Mouse (Mus musculus): Measurements from ENCODE around the gene Ago1. TPM values are rescaled to one million over a fixed set of nuclear protein-coding genes. Genes with fewer than 3 reads are reported as not detected.

Gene Ago1
- 10 to 100 TPM; 48.4 to 49.4 TPM for total RNA-seq (2021)
- long read RNA-seq, experiment 1, partial matches to known transcripts: 2 of 15 reads
- long read RNA-seq, experiment 1, other reads (novel, unspliced or antisense): 13 of 15 reads
- long read RNA-seq, experiment 2, partial matches to known transcripts: 2 of 8 reads
- long read RNA-seq, experiment 2, other reads (novel, unspliced or antisense): 6 of 8 reads

- peak; percentile 94 to 95 for DNase-seq (ENCODE audit: low spot score in 2 of 2)
Measured at GRCm38 (mm10) chr4:126468285-126468901, at the start of gene Ago1. Ago1 (minus strand) TSS chr4:126468583.

DNA sequence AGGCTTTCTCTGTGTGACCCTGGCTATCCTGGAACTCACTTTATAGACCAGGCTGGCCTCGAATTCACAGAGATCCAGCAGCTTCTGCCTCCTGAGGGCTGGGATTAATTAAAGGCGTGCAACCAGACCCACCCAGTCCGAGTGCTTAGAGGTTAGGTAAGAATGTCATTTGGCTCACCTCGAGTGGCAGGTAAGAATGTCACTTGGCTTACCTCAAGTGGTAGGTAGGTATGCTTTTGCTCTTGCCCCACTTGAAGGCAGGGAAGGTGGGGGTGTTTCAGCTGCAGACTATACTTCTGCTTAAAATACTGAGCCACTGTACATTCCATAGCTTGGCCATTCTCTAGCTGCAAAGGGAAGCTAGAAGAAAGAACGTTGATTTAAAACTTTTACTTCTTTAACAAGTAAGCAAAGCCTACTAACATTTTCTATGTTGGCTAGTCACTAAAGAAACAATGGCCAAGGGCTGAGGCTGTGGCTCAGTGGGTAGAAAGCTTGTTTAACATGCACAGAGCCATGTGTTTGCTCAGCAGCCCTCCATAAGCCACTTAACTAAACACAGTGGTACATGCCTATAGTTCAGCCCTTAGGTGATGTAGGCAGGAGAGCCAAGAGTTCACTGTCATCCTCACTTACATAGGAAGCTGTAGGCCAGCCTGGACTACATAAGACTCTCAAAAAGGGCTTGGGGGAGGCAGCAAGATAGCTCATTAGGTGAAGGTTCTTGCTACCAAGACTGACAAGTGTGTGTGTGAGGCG lies 44.1 kb upstream of the Ago1 start:
- DNase-seq (ENCODE audit: low spot score in 2 of 2): no peak

- DNase-seq (ENCODE audit: low spot score in 2 of 2): no peak
Measured at GRCm38 (mm10) chr4:126511013-126511412, 42.6 kb upstream of the Ago1 start.

DNA sequence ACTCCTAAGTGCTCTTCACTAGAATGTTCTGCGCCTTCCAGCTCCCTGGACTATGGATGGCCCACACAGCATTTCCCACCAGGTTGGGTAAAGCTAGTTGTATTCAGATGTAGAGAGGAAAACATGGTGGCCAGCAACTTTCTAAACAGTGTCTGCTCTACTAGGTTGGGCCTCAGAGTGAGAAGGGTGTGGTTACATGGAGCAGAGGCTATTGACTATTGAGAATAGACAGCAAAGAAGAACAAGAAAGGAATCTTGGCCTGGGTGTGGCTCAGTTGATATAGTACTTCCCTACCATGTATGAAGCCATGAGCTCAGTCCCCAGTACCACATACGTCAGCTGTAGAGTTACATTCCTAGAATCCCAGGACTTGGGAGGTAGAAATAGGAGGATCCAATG lies 40.7 kb upstream of the Ago1 start:
- no peak for DNase-seq (ENCODE audit: low spot score in 2 of 2)

- DNase-seq (ENCODE audit: low spot score in 2 of 2): no peak
Measured at GRCm38 (mm10) chr4:126508110-126508899, 39.9 kb upstream of the Ago1 start.

GRCm38 (mm10) chr4:126502977-126503309 lies 34.6 kb upstream of the Ago1 start:
- DNase-seq (ENCODE audit: low spot score in 2 of 2): no peak

DNA sequence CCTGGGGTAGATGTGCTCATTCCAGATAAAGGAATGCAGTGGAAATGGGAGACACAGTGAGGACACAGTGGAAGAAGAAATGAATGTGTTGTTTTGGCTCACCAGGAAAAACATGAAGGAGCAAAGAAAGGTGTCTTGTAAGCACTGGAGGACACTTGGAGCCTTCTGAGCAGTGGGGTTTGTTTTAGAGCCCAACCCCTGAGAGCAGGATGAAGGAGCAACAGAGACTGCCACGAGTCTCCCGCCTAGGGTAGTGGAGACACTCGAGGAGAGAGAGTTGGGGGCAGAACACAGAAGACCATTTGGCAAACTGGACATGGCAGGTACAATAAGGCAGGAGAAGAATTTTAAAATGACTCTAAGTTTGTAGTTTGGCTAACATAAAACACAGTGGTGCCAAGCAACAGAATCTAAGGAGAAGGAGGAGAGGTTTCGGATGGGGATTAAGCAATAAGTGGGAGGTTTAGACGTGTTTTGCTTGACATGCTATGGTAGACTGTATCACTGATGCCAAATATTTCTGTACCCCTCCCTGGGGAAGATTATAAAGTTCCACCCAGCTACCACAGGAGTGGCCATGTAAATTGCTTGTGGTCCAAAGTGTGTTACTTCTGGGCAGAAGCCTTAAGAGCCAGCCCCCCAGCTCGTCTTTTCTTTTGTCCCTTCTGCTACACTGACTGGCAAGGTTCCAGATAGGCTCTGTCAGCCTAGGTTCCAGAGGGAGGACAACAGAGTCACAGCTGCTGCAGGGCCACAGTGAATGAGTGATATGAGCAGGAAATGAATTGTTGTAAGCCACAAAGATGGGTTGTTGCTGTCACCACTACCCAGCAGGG lies 34.0 kb upstream of the Ago1 start:
- DNase-seq (ENCODE audit: low spot score in 2 of 2): no peak

DNA sequence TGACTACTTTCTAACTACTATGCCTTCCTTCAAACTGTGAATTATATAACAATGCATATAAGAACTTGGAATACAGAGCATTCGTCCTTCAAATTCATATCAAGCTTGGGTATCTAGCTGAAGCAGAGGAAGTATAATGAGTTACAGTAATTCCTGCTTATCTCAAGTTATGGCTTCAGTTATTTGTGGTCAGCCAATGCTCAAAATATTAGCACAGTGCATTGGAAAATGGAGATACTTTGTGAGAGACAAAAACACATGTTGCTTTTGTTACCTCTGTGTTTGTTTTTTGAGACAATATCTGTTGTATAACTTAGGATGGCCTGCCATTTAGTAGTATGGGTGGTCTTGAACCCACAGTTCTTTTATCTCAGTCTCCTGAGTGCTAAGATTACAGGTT lies 30.2 kb upstream of the Ago1 start:
- DNase-seq (ENCODE audit: low spot score in 2 of 2): no peak

- no peak for DNase-seq (ENCODE audit: low spot score in 2 of 2)
Measured at GRCm38 (mm10) chr4:126496963-126497362, 28.6 kb upstream of the Ago1 start.

DNA sequence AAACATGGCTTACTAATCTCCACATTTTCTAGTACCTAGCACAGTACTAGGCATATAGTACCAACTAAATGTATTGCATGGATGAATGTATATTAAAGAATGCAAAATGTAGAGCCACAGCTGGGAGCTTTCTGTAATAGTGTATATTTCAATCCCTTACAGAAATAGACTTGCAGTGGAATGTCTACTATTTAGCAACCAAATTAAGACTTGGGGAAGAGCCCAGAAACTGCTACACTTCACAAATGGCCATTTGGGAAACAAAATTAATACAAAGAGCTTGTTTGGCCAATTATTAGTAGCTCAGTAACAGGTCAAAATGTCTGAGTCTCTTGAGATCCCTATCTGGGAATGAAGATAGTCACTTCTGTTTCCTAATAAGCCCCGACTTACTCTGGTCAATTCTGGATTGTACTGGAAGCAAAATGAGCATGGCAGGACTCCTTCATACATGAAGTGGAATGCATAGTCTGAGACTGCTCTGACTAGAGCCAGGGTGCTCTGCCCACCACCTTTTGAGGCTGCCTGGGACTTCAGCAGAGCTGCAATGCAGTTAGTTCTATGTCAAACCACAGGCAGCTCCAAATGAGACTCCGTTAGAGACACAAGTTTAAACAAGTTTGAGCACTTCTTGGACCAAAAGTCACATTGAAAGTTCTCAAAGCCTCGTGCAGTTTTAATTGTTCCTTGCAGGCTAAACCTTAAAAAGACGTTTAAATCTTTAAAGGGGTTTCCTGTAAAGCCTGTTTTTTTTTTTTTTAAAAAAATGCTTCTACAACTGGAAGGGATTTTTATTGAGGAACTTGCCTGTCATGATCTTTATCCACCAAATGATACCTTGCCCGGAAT lies 27.8 kb upstream of the Ago1 start:
- DNase-seq (ENCODE audit: low spot score in 2 of 2): no peak

DNA sequence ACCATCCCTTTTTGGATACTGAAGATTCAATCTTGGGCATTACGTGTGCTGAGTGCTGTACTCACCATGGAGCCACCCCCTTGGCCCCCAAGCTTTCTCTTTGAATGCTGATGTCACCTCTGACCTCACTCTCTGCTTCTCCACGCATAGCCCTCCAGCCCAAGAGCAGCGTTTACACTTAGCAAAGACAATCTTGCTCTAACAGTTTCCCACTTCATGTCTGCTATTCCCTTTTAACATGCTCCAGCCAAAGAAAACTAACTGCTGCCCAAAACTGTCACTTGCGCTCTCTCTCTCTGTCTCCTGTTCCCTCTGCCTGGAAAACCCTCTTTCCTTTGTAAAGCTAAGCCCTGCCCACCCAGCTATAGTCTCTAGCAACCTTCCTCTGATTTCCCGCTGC lies 27.1 kb upstream of the Ago1 start:
- no peak for DNase-seq (ENCODE audit: low spot score in 2 of 2)

DNA sequence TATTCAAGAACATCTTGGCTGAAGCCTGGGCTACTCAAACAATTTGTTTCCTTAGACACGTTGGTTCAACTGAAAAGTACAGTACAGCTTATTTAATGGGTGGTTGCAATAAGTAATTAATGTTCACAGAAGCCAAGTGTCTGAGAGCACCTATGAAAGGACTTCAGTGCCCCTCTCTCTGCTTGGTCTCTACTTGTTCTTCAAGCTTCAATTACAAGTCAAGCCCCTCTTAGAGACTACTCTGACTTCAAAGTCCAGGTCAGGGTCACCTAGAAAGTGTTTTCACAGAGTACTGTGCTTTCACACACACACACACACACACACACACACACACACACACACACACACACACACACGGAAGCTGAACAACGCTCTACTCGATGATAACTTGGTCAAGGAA lies 25.0 kb upstream of the Ago1 start:
- DNase-seq (ENCODE audit: low spot score in 2 of 2): no peak

DNA sequence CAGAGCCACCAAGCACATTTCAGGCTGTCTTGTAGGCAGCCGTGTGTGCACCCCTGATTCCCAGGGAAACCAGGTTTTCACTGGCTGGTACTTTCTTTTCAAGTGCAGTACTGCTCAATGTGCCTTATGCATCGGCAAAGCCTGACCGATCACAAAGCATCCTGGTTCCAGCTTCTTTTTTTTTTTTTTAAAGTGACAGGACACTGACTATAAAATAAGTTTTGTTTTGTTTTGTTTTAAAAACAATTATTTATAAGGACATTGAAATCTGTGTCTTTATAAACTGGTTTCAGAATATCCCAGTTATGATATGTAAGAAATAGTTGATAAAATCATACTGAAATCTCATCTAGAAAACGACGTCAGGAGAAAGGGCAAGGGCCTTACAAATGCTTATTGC lies 23.6 kb upstream of the Ago1 start:
- no peak for DNase-seq (ENCODE audit: low spot score in 2 of 2)

- no peak for DNase-seq (ENCODE audit: low spot score in 2 of 2)
Measured at GRCm38 (mm10) chr4:126490726-126491125, 22.3 kb upstream of the Ago1 start.

DNA sequence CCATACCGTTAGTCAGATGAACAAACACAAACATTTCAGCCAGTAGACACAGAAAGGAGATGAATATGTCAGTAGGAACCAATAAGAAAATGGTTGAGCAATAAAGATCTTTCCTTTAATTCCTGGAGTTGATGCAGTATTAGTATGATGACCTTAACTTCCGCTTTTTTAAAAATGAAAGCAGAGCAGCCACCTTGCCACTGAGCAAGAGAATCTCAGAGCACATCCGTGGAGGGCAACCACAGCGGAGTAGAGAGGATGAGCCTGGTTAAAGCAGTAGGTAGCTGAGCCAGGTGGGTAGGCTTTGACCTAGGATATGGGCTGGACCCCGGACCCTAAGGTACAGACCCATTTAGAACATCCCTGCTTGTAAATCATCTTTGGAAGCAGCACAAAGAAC lies 21.4 kb upstream of the Ago1 start:
- no peak for DNase-seq (ENCODE audit: low spot score in 2 of 2)

DNA sequence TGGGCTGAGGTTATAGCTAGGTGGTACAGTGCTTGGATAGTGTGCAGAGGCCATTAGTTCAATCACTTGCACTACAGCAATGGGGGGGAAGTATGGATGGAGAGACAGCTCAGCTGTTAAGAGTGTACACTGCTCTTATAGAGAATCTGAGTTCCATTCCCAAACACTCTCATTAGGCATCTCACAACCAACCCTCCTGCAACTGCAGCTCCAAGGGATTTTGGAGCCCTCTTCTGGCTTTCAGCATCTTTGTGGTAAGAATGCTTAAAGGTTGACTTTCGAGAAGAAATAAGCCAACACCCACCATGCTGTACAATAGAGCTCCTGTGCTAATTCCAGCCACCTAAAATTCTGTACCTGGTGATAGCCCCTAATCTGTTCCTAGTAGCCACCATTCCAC lies 17.8 kb upstream of the Ago1 start:
- no peak for DNase-seq (ENCODE audit: low spot score in 2 of 2)

GRCm38 (mm10) chr4:126485065-126485464 lies 16.7 kb upstream of the Ago1 start:
- DNase-seq (ENCODE audit: low spot score in 2 of 2): no peak

- DNase-seq (ENCODE audit: low spot score in 2 of 2): no peak
Measured at GRCm38 (mm10) chr4:126483874-126484273, 15.5 kb upstream of the Ago1 start.

DNA sequence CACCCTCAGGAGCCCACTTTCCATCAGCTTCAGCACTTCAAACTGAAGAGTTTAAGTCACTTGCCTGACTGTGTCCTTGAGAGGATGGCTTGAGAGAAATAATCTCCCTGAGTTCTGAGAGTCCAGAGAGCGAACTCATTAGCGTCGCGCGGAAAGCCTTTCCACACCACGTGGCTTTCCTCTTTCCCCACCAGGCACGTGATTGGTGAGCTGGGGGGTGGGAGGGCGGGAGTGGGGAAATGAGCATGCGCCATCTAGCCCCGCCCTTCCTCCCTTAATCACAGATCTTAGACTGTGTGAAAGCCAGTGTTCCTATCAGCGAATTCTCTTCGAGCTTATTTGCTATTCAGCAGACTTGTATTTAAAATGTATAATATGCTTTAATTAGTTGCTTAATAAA lies 14.6 kb upstream of the Ago1 start:
- no peak for DNase-seq (ENCODE audit: low spot score in 2 of 2)

- DNase-seq (ENCODE audit: low spot score in 2 of 2): no peak
Measured at GRCm38 (mm10) chr4:126481461-126481860, 13.1 kb upstream of the Ago1 start.
